Mouse (Mus musculus) myocyte (in vitro differentiated cells): ENCODE results near the gene Otud7b. TPM values are rescaled to one million over a fixed set of nuclear protein-coding genes. Genes with fewer than 3 reads are reported as not detected.

Source experiments
- H3K27me3 ChIP-seq: one replicate; pipeline ENCODE4 v1.6.1; 2011; ENCODE audit not compliant: control insufficient read depth, insufficient read depth, insufficient read length
- H3K36me3 ChIP-seq: one replicate; pipeline ENCODE4 v1.6.1; 2011; ENCODE audit not compliant: control insufficient read depth, insufficient read depth
- H3K4me2 ChIP-seq: one replicate; pipeline ENCODE4 v1.6.1; 2011; ENCODE audit warnings: low read depth, control low read depth
- H3K4me3 ChIP-seq: one replicate; pipeline ENCODE4 v1.5.1; 2011; ENCODE audit warnings: mild to moderate bottlenecking, control low read depth, moderate library complexity
- H3K79me2 ChIP-seq: one replicate; pipeline ENCODE4 v1.6.1; 2011; ENCODE audit not compliant: control insufficient read depth, insufficient read depth
- H3ac ChIP-seq: one replicate; pipeline ENCODE4 v1.6.1; 2011; ENCODE audit not compliant: control insufficient read depth, insufficient read length
- CEBPB ChIP-seq: IDR thresholded peaks from 2 replicates; pipeline ENCODE4 v1.6.1; 2011; ENCODE audit warnings: mild to moderate bottlenecking, moderate library complexity; ENCODE audit not compliant: poor library complexity, insufficient read depth, severe bottlenecking
- E2F4 ChIP-seq: IDR thresholded peaks from one replicate; pipeline ENCODE4 v1.6.1; 2011; ENCODE audit warnings: mild to moderate bottlenecking, control low read depth, moderate library complexity; ENCODE audit not compliant: insufficient read depth
- MAX ChIP-seq: IDR thresholded peaks from one replicate; pipeline ENCODE4 v1.6.1; 2011; ENCODE audit warnings: low read depth, mild to moderate bottlenecking, control low read depth
- MYOD1 ChIP-seq, 3 experiments: IDR thresholded peaks; one replicate each; pipeline ENCODE4 v1.6.1; 2011; ENCODE audit warnings: control low read depth in 2 of 3, low read depth in 2 of 3, mild to moderate bottlenecking in 2 of 3, moderate library complexity in 1 of 3; ENCODE audit not compliant: insufficient read length in 2 of 3, control insufficient read depth in 1 of 3
- MYOG ChIP-seq, 3 experiments: IDR thresholded peaks; one replicate each; pipeline ENCODE4 v1.6.1; 2011; ENCODE audit warnings: control low read depth in 2 of 3, low read depth in 2 of 3, mild to moderate bottlenecking in 2 of 3; ENCODE audit not compliant: insufficient read length in 2 of 3, control insufficient read depth in 1 of 3, insufficient read depth in 1 of 3
- POLR2A ChIP-seq: IDR thresholded peaks from one replicate; pipeline ENCODE4 v1.6.1; 2011; ENCODE audit warnings: low read depth, mild to moderate bottlenecking, control low read depth, moderate library complexity; ENCODE audit not compliant: insufficient read length
- POLR2AphosphoS2 ChIP-seq: IDR thresholded peaks from one replicate; pipeline ENCODE4 v1.6.1; 2011; ENCODE audit warnings: low read depth, control low read depth; ENCODE audit not compliant: insufficient read length
- REST ChIP-seq: IDR thresholded peaks from one replicate; pipeline ENCODE4 v1.6.1; 2011; ENCODE audit warnings: mild to moderate bottlenecking, control low read depth, moderate library complexity; ENCODE audit not compliant: insufficient read depth, insufficient read length
- SRF ChIP-seq: IDR thresholded peaks from one replicate; pipeline ENCODE4 v1.6.1; 2011; ENCODE audit warnings: low read depth; ENCODE audit not compliant: control insufficient read depth, insufficient read length
- TCF12 ChIP-seq: IDR thresholded peaks from one replicate; pipeline ENCODE4 v1.6.1; 2011; ENCODE audit warnings: mild to moderate bottlenecking, control low read depth; ENCODE audit not compliant: poor library complexity, insufficient read depth, severe bottlenecking
- TCF3 ChIP-seq: IDR thresholded peaks from one replicate; pipeline ENCODE4 v1.6.1; 2011; ENCODE audit warnings: low read depth, control low read depth; ENCODE audit not compliant: insufficient read length
- USF1 ChIP-seq: IDR thresholded peaks from one replicate; pipeline ENCODE4 v1.6.1; 2011; ENCODE audit warnings: low read depth, mild to moderate bottlenecking, control low read depth, moderate library complexity
- polyA plus RNA-seq: library from polyadenylated mRNA; unstranded; fragments of >200 nt; fragmentation: generic; extraction: Trizol; gene quantifications from one replicate; pipeline ENCODE4 v1.2.1, GENCODE M21; 2012; ENCODE audit warnings: missing spikeins

Gene Otud7b
- polyA plus RNA-seq, 1 experiment, result 16.4 TPM

DNA sequence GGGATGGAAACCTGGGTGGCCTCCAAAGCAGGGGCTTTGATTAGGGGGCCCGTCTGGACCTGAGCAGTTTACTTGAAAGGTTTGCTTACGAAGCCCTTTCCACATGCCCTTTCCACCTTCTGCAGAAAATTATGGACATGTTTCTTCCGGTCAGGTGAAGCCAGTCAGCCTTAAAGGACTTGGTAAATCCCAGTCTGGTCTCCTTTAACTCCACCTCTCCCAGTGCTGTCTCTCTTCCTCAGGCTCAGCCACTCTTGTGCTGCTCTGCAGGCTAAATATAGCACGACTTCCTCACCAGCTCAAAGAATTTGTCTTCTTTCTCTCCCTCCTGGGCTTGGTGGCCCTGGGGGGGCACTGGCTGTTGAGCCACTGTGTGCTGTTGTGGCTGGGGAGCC is 78.1 kb downstream of the Otud7b start:
- Histone ChIP-seq H3K4me3 (no peak overlapping the region), H3K36me3 (peaks cover 11% of the 10 kb centered on the region), H3K27me3 (no peaks in the 10 kb centered on the region), H3K79me2 (no peaks in the 10 kb centered on the region), H3ac (no peak overlapping the region), H3K4me2 (no peak overlapping the region)
- TF ChIP-seq REST, result no peak
- TF ChIP-seq CEBPB, result no peak
- TF ChIP-seq MYOD1 (IDR thresholded peaks at IDR 0.05; ENCODE audit: control insufficient read depth in 1 of 3, insufficient read length in 2 of 3, low read depth in 2 of 3), result no peak
- TF ChIP-seq MYOG (IDR thresholded peaks at IDR 0.05; ENCODE audit: control insufficient read depth in 1 of 3, insufficient read depth in 1 of 3, insufficient read length in 2 of 3, low read depth in 2 of 3), result no peak
- no peak for TF ChIP-seq POLR2AphosphoS2
- TF ChIP-seq E2F4, result no peak
- TF ChIP-seq MAX, result no peak
- TF ChIP-seq POLR2A, result no peak
- no peak for TF ChIP-seq USF1
- TF ChIP-seq TCF12, result no peak
- TF ChIP-seq SRF, result no peak
- no peak for TF ChIP-seq TCF3

DNA sequence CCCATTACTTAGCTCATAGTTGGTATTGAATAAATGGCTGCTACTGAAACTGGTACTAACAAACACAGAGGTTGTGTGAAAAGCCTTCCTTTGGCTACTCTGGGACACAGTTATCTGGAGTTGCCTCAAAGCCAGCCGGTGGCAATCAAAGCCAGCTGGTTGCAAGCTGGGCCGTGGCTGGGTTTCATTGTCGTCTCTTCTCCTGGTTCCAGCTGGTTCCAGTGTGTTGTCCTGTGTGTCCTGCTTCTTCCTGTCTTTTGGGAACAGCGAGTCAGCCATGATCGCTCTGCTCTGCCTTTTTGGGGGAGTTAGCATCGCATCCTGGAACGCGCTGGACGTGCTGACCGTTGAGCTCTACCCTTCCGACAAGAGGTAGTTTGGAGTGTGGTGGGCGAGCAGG is 88.7 kb downstream of the Otud7b start:
- no peaks in the 10 kb centered on the region for H3K79me2 ChIP-seq
- H3ac ChIP-seq, result no peak overlapping the region
- no peak overlapping the region for H3K4me2 ChIP-seq
- H3K27me3 ChIP-seq, result no peaks in the 10 kb centered on the region
- no peaks in the 10 kb centered on the region for H3K36me3 ChIP-seq
- no peak for TF ChIP-seq MAX
- TF ChIP-seq POLR2AphosphoS2, result no peak
- TF ChIP-seq CEBPB, result no peak
- TF ChIP-seq MYOG (IDR thresholded peaks at IDR 0.05; ENCODE audit: control insufficient read depth in 1 of 3, insufficient read depth in 1 of 3, insufficient read length in 2 of 3, low read depth in 2 of 3), result no peak
- no peak for TF ChIP-seq POLR2A
- no peak for TF ChIP-seq SRF
- no peak for TF ChIP-seq REST
- no peak for TF ChIP-seq MYOD1 (IDR thresholded peaks at IDR 0.05; ENCODE audit: control insufficient read depth in 1 of 3, insufficient read length in 2 of 3, low read depth in 2 of 3)
- TF ChIP-seq USF1, result no peak
- TF ChIP-seq TCF12, result no peak
- no peak for TF ChIP-seq TCF3
- no peak for TF ChIP-seq E2F4
- no peak overlapping the region for H3K4me3 ChIP-seq

DNA sequence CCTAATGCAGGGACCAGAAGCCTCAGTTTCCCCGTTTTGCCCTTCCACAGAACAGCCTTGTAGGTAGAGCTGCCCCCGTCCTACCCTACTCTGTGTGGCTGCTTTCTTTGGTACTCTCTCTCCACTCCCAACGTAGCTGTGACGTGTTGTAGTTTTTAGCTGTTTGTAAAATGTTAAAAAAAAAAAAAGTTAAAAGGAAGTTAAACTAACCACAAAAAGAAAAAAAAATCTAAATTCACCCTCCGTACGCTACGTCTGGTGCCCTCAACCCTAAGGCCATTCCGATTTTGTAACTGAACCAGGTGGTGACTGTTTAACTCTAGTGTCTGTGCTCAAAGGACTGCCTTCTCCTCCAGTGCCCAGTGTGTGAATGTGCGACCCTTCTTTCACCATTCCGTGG is 90.6 kb downstream of the Otud7b start:
- H3K36me3 ChIP-seq, result no peaks in the 10 kb centered on the region
- no peak overlapping the region for H3K4me2 ChIP-seq
- no peaks in the 10 kb centered on the region for H3K27me3 ChIP-seq
- peak; percentile 47 for TF ChIP-seq POLR2AphosphoS2
- no peak for TF ChIP-seq E2F4
- no peaks in the 10 kb centered on the region for H3K79me2 ChIP-seq
- H3K4me3 ChIP-seq, result no peak overlapping the region
- no peak overlapping the region for H3ac ChIP-seq

DNA sequence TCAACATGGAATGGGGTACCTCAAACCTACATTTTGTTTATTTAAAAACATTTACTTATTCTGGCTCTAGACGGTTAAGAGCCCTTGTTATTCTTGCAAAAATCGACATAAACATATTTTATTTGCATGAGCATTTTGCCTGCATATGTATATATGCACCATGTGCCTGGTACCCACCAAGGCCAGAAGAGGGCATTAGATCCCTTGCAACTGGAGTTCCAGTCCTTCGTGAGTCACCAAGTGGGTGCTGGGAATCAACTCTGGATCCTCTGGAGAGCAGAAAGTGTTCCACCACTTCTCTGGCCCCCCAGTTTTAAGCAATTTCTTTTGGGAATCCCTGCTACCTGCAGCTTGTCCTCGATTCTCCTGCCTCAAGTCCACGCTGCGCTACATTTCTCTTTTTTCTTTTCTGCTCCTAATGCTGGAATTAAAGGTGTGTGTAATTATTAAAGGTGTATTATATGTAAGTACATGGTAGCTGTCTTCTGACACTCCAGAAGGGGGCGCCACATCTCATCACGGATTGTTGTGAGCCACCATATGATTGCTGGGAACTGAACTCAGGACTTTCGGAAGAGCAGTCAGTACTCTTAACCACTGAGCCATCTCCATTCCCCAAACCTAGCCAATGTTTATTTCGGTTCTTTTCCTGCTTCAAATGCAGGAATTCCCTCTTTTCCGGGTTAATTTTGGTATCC is 91.4 kb downstream of the Otud7b start:
- H3ac ChIP-seq, result no peak overlapping the region
- H3K27me3 ChIP-seq, result no peaks in the 10 kb centered on the region
- H3K4me3 ChIP-seq, result no peak overlapping the region
- H3K79me2 ChIP-seq, result no peaks in the 10 kb centered on the region
- H3K36me3 ChIP-seq, result no peaks in the 10 kb centered on the region
- TF ChIP-seq MAX (no peak), E2F4 (no peak), REST (no peak), MYOG (IDR thresholded peaks at IDR 0.05; ENCODE audit: control insufficient read depth in 1 of 3, insufficient read depth in 1 of 3, insufficient read length in 2 of 3, low read depth in 2 of 3) (no peak), MYOD1 (IDR thresholded peaks at IDR 0.05; ENCODE audit: control insufficient read depth in 1 of 3, insufficient read length in 2 of 3, low read depth in 2 of 3) (no peak), TCF3 (no peak), POLR2A (no peak), CEBPB (no peak), SRF (no peak), TCF12 (no peak)
- H3K4me2 ChIP-seq, result no peak overlapping the region

DNA sequence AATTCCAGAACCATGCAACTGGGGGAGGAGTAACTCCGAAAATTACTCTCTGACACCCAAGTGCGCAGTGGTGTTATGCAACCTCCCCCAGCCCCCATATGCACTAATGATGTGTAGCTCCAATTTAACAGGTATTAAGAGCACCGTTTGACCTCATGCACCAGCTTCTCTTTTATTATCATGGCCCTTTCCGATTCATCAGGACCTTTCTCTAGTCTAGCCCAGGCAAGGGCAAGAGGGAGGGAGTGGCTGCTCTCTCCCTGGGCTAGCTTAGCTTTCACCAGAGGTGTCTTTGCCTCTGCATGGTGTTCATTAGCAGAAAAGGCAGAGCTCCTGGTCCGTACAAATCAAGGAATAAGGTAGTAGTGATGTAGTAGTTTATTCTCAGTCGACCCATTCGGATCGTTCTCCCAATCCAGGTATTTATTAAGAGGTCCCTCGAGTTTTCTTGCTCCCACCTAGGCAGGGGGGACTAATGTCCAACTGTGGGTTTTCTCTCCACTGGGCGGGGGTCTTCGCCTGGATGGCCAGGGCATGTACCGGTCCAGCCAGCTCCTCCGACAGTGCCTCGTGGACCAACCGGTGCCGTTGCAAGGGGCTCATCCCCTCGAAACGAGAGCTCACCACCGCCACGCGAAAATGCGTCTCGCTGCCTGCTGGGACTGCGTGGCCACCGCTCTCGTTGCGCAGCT is 92.3 kb downstream of the Otud7b start:
- H3ac ChIP-seq, result peak overlapping the region; percentile 26
- H3K36me3 ChIP-seq, result no peaks in the 10 kb centered on the region
- H3K79me2 ChIP-seq, result no peaks in the 10 kb centered on the region
- no peak for TF ChIP-seq REST
- no peak for TF ChIP-seq CEBPB
- TF ChIP-seq USF1, result no peak
- TF ChIP-seq SRF, result no peak
- H3K27me3 ChIP-seq, result no peaks in the 10 kb centered on the region
- peak overlapping the region; percentile 48 for H3K4me3 ChIP-seq
- H3K4me2 ChIP-seq, result peak overlapping the region; percentile 86
